Mouse (Mus musculus) testis, adult 2 months (tissue): ENCODE data around the gene Rpl12.
"Not testable (repeated sequence)": the region's sequence is repeated elsewhere in the genome, so short reads cannot be mapped to it uniquely, and the experiment has no call there.

ENCODE experiments used
- CTCF ChIP-seq: fragments of 200-500 bp; IDR thresholded peaks from 2 replicates; pipeline ENCODE4 v1.5.1; 2012; ENCODE audit warnings: low read depth, mild to moderate bottlenecking, inconsistent platforms, low read length, moderate library complexity; ENCODE audit not compliant: control insufficient read depth, insufficient read depth, insufficient replicate concordance
- POLR2A ChIP-seq: fragments of 200-500 bp; IDR thresholded peaks from 2 replicates; pipeline ENCODE4 v1.6.1; 2012; ENCODE audit warnings: low read depth, mild to moderate bottlenecking, inconsistent platforms, low read length, moderate library complexity; ENCODE audit not compliant: control insufficient read depth

DNA sequence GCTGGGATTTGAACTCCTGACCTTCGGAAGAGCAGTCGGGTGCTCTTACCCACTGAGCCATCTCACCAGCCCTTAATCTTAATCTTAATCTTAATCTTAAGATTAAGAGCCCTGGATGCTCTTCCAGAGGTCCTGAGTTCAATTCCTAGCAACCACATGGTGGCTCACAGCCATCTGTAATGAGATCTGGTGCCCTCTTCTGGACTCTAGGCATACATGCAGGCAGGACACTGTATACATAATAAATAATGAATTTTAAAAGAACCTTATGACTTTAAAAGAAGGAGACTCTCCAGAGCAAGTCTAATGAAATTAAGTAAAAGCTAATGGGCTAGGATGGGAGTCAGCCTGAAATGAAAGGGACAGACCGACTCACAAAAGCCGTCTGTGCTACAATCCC, 47.7 kb downstream of the Rpl12 start:
- not testable (repeated sequence) for TF ChIP-seq POLR2A, CTCF
